Mouse (Mus musculus) c-Kit-positive CD71-positive TER-119-positive erythroid progenitor cells, embryonic 14.5 days (primary cell): ENCODE results near the gene Eif2b1.
"Not testable (repeated sequence)": the region's sequence is repeated elsewhere in the genome, so short reads cannot be mapped to it uniquely, and the experiment has no call there.

Experiments
- DNase-seq: peaks from one replicate; pipeline ENCODE4 v3.0.0-alpha.2; 2013; ENCODE audit warnings: low spot score

Gene Eif2b1

DNA sequence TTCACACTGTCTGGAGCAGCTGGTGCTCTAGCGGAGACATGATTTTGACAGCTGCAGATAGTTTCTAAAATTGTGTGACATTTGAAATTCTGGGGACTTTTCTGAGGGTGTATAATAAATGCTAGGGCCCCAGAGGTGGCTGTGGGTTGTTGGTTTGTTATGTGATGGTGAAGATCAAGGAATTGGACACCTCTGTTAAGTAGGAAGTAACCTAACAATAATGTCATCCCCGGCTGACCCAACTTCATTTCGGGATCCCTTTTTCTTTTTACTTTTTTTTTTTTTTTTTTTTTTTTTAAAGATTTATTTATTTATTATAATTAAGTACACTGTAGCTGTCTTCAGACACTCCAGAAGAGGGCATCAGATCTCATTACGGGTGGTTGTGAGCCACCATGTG, 28.2 kb downstream of the Eif2b1 start:
- DNase-seq = not testable (repeated sequence)

GRCm38 (mm10) chr5:124541602-124541973, 37.3 kb downstream of the Eif2b1 start:
- no peak for DNase-seq

GRCm38 (mm10) chr5:124540905-124541601, 37.9 kb downstream of the Eif2b1 start:
- DNase-seq = peak; percentile 53

- DNase-seq = peak; percentile 90
These were observed 38.5 kb downstream of the Eif2b1 start, which contains the start of gene Tmed2 for GRCm38 (mm10) chr5:124540383-124540786. Tmed2 (plus strand) TSS chr5:124540695.

- DNase-seq = no peak
These were observed 39.0 kb downstream of the Eif2b1 start for GRCm38 (mm10) chr5:124539905-124540304.

GRCm38 (mm10) chr5:124538813-124539792, 39.8 kb downstream of the Eif2b1 start:
- peak; percentile 60 for DNase-seq

GRCm38 (mm10) chr5:124536776-124537175, 42.2 kb downstream of the Eif2b1 start:
- DNase-seq = no peak

DNA sequence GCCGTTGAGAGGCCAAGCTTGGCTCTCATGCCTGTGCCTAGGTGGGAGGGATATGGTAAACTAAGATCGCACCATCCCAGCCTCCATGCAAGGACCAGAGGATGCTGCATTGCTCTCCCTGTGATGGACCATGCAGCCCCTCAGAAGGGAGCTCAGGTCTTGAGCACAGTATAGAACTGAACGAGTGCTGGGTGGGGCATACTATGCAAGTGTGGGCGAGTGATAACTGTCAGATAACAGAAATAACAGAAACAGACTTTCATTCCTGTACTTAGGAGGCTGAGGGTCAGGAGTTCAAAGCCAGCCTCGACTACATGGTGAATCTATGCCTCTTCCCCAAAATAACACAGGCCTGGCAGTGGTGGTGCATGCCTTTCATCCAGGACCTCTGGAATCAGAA, 43.9 kb downstream of the Eif2b1 start:
- no peak for DNase-seq

- no peak for DNase-seq
These were observed 46.5 kb downstream of the Eif2b1 start for GRCm38 (mm10) chr5:124532451-124532850.

GRCm38 (mm10) chr5:124531583-124531930, 47.4 kb downstream of the Eif2b1 start:
- DNase-seq = no peak

DNA sequence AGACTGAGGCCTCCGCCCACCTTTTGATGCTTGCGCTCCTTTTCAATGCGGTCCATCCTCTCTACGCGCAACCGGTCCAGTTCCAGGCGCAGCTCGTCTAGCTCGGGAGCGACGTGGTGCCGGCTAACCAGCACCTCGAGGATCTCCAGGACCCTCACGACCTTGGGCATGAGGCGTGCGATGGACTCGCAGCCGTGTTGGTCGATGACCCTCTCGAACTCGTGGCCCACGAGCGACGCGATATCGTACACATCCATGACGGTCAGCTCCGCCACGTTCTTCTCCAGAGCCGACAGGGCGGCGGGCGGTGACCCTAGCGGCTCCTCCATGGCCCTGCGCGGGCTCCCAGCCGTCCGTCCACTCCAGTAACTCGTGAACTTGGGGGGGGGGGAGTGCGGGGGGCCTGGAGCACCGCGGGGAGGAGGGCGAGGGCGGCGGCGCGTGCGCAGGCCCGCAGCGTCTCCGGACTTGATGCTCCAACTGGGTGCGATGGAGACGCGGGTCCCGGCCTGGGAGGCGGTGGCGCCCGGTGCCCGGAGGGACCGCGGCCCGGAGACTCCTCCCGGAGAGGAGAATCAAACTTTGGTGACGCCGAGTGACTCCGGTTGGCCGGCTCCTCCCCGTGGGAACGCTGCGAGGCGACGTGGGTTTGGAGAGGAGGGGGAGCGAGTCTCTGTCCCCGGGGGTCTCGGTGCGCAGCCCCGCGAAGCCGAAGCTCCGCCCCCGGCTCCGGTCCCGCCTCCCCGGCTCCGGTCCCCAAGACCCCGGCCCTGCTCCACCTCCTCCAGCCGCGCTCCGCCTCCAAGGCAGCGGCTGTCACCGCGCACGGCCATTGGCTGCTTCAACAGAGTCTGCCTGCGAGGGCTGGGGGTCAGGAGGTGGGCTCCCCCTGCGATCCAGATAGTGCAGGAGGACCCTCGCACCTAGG, 48.0 kb downstream of the Eif2b1 start, which contains the start of gene Rilpl1:
Gene Rilpl1, minus strand, starts transcription at position 737 of the 928 bp plus-strand sequence.
- no peak for DNase-seq

DNA sequence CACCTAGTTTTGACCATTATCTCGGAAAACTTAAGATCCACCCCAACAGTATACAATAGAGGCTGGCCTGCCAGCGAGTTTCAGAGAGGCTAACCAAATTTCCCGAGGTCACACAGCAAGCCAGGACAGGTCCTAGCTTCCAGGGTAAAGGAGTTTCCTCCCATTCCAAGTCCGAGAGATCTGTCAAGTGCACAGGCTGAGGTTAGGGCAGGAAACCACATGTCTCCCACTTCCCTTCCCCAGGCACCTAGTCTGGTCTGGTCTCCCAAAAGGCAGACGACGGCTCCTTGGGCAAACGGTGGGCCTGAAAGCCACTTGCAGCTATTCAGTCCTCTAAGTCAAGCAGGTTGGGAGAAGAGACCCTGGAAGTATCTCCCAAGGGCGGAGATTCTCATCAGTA, 49.2 kb downstream of the Eif2b1 start:
- DNase-seq = no peak

DNA sequence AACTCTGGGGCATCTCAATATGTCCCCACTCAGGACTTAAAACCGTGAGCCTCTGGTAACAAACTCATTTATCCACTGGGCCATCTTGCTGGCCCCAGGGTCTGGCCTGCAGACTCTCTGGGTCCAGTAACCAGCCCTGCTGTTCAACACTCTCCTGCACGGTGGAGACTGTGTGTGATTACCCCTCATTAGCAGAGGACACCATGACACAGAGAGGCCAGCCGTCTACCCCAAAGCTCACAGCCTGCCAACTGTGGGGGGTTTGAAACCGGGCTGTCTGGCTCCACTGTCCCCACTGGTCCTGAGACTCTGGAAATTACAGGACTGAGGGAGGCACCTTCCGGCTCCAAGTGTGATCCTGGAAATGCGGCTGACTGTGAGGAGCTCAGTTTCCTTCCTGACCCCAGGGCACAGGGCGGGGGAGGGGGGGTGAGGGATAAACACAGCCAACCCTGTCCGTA, 49.7 kb downstream of the Eif2b1 start:
- no peak for DNase-seq

- DNase-seq = no peak
These were observed 50.1 kb downstream of the Eif2b1 start for GRCm38 (mm10) chr5:124528791-124529190.

DNA sequence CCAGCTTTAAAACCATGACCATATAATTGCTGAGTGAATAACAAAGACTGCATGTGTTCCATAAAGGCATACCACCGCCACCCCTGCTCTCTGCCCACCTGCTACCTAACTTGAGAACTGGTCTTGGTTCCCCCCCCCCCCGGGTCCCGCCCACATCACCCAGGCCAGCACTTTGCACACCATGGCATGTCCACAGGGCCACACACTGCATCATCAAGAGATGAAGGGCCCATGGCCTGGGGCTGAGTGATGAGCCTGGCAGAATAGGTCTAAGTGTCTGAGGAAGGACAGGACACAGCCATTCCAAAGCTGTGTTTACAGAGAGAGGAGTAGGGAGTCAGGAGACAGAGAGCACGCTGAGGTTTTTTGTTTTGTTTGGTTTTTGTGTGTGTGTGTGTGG, 50.6 kb downstream of the Eif2b1 start:
- DNase-seq = no peak

DNA sequence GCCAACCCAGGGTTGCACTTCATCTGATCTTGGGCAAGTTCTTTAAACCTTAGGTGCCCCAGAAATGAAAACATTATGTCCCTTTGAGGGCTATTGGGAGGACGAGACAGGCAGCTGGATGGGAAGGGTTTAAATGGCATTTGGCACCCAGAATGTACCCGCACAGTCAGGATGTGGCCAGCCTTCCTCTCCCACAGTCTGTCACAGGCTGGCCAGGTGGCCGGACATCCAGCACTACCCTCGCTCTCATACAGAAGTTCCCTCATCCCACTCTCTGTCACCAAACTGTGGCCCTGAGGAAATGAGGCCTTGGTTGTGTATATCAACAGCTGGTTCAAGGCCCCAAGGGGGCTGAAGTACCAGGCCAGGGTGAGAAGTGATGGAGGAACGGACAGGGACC, 54.0 kb downstream of the Eif2b1 start:
- DNase-seq = no peak

GRCm38 (mm10) chr5:124523032-124523431, 55.9 kb downstream of the Eif2b1 start:
- no peak for DNase-seq

DNA sequence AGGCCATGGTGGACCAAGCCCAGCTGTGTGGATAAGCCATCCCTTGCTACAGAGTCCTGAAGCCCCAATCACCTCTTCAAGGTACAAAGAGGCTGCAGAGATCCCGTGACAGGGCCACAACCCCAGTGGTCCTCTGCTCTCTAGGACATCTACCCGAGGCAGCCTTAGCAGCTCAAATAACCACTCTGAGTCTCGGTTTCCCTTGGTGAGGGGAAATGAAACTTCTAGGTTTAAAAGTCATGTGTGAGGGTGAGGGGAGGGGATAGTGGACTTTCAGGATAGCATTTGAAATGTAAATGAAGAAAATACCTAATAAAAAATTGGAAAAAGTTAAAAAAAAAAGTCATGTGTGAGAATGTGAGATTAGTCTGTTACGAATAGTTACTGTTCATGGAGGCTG, 57.3 kb downstream of the Eif2b1 start:
- DNase-seq = no peak
